Mouse (Mus musculus) lung, embryonic 14.5 days (tissue): ENCODE results near the gene Lbx1. TPM values are rescaled to one million over a fixed set of nuclear protein-coding genes. Genes with fewer than 3 reads are reported as not detected.

Source experiments
- ATAC-seq: fragments of 200-750 bp; cut with Nextera tagmentation; 2 replicates; pipeline ENCODE4 v1.8.0; 2017; ENCODE audit warnings: mild to moderate bottlenecking, moderate TSS enrichment, moderate library complexity; ENCODE audit not compliant: insufficient read depth
- DNase-seq: peaks from one replicate; pipeline ENCODE4 v3.0.0-alpha.2; 2015
- H3K27ac ChIP-seq: fragments of 300-500 bp; sonication (generic); 2 replicates; pipeline ENCODE4 v1.5.1; 2014; ENCODE audit warnings: low read depth, mild to moderate bottlenecking, moderate library complexity
- H3K27me3 ChIP-seq: fragments of 300-500 bp; sonication (generic); 2 replicates; pipeline ENCODE4 v1.6.1; 2014; ENCODE audit warnings: low read length, control low read depth; ENCODE audit not compliant: insufficient read depth
- H3K36me3 ChIP-seq: fragments of 300-500 bp; sonication (generic); 2 replicates; pipeline ENCODE4 v1.6.1; 2014; ENCODE audit warnings: control low read depth; ENCODE audit not compliant: insufficient read depth
- H3K4me1 ChIP-seq: fragments of 300-500 bp; sonication (generic); 2 replicates; pipeline ENCODE4 v1.6.1; 2014; ENCODE audit warnings: antibody characterized with exemption, control low read depth; ENCODE audit not compliant: insufficient read depth
- H3K4me2 ChIP-seq: fragments of 300-500 bp; sonication (generic); 2 replicates; pipeline ENCODE4 v1.6.1; 2014; ENCODE audit warnings: mild to moderate bottlenecking
- H3K4me3 ChIP-seq: fragments of 300-500 bp; sonication (generic); 2 replicates; pipeline ENCODE4 v1.5.1; 2014; ENCODE audit warnings: low read depth, low read length
- H3K9ac ChIP-seq: fragments of 300-500 bp; sonication (generic); 2 replicates; pipeline ENCODE4 v1.6.1; 2014
- H3K9me3 ChIP-seq: fragments of 300-500 bp; sonication (generic); 2 replicates; pipeline ENCODE4 v1.6.1; 2016; ENCODE audit warnings: low read depth, low read length, control low read depth
- CTCF ChIP-seq: IDR thresholded peaks from 2 replicates; pipeline ENCODE4 v1.5.1; 2016; ENCODE audit warnings: antibody characterized with exemption, low read depth
- WGBS: fragments of 180-500 bp; shearing (Covaris S2); extraction: QIAGEN DNeasy Blood & Tissue Kit; methylation state at CpG from one replicate; pipeline ENCODE4 v1.1.7; 2014; 5-methylcytosine and 5-hydroxymethylcytosine counted together
- polyA plus RNA-seq: library from polyadenylated mRNA; unstranded; fragments of >200 nt; fragmentation: Nextera tagmentation; extraction: Ambion mirVana; gene quantifications from 2 replicates; pipeline ENCODE4 v1.2.1, GENCODE M21; 2014

The Lbx1 gene
- polyA plus RNA-seq, 1 experiment from 2014 or later, result not detected

DNA sequence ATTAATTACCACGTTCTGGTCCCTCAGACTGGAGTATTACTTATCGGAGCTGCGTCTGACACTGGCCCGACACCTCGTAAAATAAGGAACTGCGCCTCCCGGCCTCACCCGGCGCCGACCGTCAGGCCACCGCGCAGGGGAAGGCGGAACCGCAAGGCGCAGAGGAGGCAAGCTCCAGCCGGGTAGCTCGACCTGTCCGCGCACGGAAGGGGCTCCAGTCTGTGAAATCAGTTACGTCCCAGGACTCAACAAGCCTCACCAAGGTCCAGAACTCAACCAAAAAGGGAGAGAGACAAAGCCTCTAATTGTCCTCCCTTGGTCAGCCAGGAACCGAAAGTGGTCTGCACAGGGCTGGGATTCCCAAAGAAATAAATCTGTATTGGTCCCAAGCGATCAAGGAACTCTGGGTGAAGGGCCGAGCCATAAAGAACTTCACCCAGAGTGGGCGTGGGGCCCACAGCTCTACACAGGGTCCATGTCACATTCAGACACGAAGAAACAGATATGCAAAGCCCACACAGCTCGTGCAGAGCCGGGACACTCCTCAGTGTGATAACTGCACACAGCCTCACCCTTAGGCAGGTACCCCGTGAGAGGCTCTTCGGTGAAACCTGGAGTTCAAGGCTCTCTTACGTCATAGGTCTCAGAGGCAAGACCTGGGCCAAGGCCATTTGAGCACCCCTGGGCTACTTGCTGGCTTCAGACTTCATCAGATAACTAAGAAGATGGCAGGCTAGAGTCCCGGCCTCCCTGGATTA lies 6.1 kb downstream of the Lbx1 start:
- H3K27ac ChIP-seq, result no peak overlapping the region
- peak overlapping the region; percentile 45 for H3K4me2 ChIP-seq
- H3K27me3 ChIP-seq, result peaks cover 100% of the 10 kb centered on the region
- ATAC-seq, result no peak
- H3K36me3 ChIP-seq, result no peaks in the 10 kb centered on the region
- H3K4me1 ChIP-seq, result no peaks in the 10 kb centered on the region
- H3K9ac ChIP-seq, result 0 out of 2 replicates have a peak overlapping the region, but pooled peaks have one; percentile 26
- no peaks in the 10 kb centered on the region for H3K9me3 ChIP-seq
- no peak for TF ChIP-seq CTCF
- 1% methylated on average over 33 of the region's 33 CpGs for WGBS
- DNase-seq, result peak; percentile 34
- peak overlapping the region; percentile 24 for H3K4me3 ChIP-seq

- Histone ChIP-seq H3K27me3 (peaks cover 100% of the 10 kb centered on the region), H3K36me3 (no peaks in the 10 kb centered on the region), H3K4me2 (no peak overlapping the region), H3K9ac (no peak overlapping the region), H3K27ac (no peak overlapping the region), H3K4me1 (no peaks in the 10 kb centered on the region), H3K9me3 (no peaks in the 10 kb centered on the region), H3K4me3 (no peak overlapping the region)
- DNase-seq (no peak), ATAC-seq (no peak)
- TF ChIP-seq CTCF, result no peak
- 8% methylated on average over 4 of the region's 4 CpGs for WGBS
These were observed 6.8 kb downstream of the Lbx1 start for GRCm38 (mm10) chr19:45228781-45229180.

DNA sequence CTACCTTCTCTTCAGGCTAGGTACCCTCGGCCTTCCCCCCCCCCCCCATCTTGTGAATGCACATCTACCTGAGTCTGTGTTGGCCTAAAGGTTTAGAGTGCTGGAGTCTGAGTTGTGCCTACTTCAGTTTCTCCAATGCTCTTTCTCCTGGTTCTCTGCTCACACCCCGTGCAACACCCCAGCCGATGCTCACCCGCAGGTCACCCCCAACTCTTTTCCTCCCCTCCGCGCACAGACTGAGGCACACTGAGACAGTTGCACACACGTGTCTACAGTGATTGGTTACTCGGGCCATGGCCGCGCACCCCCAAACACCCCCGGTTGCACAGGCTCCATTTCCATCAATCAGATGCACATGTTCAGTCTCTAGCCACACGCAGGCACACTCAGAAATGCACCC lies 7.5 kb downstream of the Lbx1 start:
- 6% methylated on average over 12 of the region's 12 CpGs for WGBS
- DNase-seq (no peak), ATAC-seq (no peak)
- H3K4me1 ChIP-seq, result no peaks in the 10 kb centered on the region
- H3K27ac ChIP-seq, result no peak overlapping the region
- H3K9me3 ChIP-seq, result no peaks in the 10 kb centered on the region
- no peak overlapping the region for H3K9ac ChIP-seq
- no peak for TF ChIP-seq CTCF
- H3K4me3 ChIP-seq, result no peak overlapping the region
- peaks cover 100% of the 10 kb centered on the region for H3K27me3 ChIP-seq
- no peak overlapping the region for H3K4me2 ChIP-seq
- no peaks in the 10 kb centered on the region for H3K36me3 ChIP-seq

DNA sequence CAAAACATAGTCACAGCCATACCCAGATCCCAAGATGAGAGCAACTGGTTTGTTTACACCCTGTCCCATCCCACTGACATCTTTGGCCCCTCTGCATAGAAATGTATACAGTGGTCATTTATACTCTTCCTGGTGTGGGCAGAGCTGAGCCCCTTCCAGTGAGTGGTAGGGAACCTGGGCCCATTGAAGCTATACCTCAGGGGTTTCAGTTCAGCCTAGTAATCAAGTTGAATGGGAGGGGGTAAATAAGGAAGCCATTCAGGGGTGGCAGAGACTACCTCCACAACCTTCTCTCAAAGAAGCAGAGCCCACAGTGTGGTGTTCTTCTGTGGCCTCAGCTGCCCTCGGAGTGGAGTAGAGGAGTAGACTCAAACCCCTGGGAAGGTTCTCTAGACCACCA lies 7.9 kb downstream of the Lbx1 start:
- no peak overlapping the region for H3K27ac ChIP-seq
- H3K36me3 ChIP-seq, result no peaks in the 10 kb centered on the region
- peaks cover 100% of the 10 kb centered on the region for H3K27me3 ChIP-seq
- no peaks in the 10 kb centered on the region for H3K4me1 ChIP-seq
- 13% methylated on average over 1 of the region's 1 CpGs for WGBS
- H3K9me3 ChIP-seq, result no peaks in the 10 kb centered on the region
- H3K9ac ChIP-seq, result no peak overlapping the region
- no peak overlapping the region for H3K4me3 ChIP-seq
- no peak overlapping the region for H3K4me2 ChIP-seq
- TF ChIP-seq CTCF, result no peak
- DNase-seq, result no peak
- no peak for ATAC-seq

DNA sequence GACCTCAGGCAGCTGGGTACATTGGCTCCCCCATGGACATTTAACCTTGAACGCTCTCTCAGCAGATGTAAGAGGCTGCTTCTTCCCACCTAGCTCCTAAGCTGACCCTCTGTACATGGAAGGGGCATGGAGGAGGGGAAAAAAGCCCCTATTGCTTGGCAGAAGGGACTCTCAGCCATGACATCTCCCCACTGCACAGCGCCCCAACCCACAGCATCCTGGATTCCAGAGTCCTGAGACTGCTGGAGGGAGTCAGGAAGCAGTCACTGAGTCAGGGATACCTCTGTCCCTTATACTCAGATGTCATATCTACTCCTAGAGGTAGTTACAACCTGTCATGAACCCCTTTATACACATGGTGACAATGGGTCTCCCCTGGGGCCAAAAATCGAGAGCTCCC lies 8.6 kb downstream of the Lbx1 start:
- H3K4me1 ChIP-seq, result no peaks in the 10 kb centered on the region
- ATAC-seq (no peak), DNase-seq (no peak)
- peaks cover 100% of the 10 kb centered on the region for H3K27me3 ChIP-seq
- 7% methylated on average over 3 of the region's 3 CpGs for WGBS
- H3K9ac ChIP-seq, result no peak overlapping the region
- no peak for TF ChIP-seq CTCF
- no peaks in the 10 kb centered on the region for H3K36me3 ChIP-seq
- H3K9me3 ChIP-seq, result no peaks in the 10 kb centered on the region
- H3K4me2 ChIP-seq, result no peak overlapping the region
- no peak overlapping the region for H3K4me3 ChIP-seq
- no peak overlapping the region for H3K27ac ChIP-seq

DNA sequence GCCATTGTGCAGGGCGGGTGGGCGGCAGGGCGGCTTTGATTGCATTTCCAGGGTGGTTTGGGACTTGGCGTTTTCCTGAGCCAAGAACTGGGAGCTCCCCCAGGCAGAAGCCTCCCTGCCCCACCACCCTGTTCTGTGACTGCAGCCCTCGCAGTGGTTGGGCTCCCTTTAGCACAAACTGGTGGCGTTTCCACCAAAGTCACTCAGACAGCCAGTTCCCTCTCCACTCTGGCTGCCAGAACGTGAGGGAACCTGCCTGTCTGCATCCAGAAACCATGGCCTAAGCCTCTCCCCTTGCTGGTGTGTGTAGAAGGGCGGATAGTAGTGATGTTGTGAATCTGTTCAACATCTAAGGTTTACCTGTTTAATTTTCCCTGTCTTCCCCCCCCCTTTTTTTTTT lies 9.4 kb downstream of the Lbx1 start:
- TF ChIP-seq CTCF, result no peak
- Histone ChIP-seq H3K4me1 (no peaks in the 10 kb centered on the region), H3K36me3 (no peaks in the 10 kb centered on the region), H3K4me3 (no peak overlapping the region), H3K4me2 (no peak overlapping the region), H3K9me3 (no peaks in the 10 kb centered on the region), H3K9ac (no peak overlapping the region), H3K27me3 (peaks cover 100% of the 10 kb centered on the region), H3K27ac (no peak overlapping the region)
- no peak for DNase-seq
- ATAC-seq, result no peak
- 4% methylated on average over 8 of the region's 8 CpGs for WGBS

DNA sequence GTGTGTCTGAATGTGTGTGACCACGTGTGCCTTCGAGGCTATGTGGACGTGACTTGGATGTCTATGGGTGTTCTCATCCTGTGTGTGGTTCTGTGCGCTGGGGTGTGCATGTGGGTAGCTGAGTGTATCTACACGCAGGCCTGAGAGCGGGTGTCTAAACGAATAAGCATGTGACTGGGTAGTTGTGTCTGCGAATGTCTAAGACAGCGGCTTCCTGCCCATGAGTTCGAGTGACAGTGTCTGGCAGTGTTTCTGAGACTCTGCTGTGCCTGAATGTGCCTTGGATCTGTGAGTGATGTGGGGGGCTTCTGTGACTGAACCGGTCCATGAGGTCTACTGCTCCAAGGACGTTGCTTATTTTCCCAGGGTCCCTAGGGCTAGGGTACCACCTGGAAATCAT lies 10.5 kb downstream of the Lbx1 start:
- 2% methylated on average over 12 of the region's 12 CpGs for WGBS
- Histone ChIP-seq H3K4me1 (no peaks in the 10 kb centered on the region), H3K27ac (no peak overlapping the region), H3K27me3 (peaks cover 89% of the 10 kb centered on the region), H3K4me3 (no peak overlapping the region), H3K9me3 (no peaks in the 10 kb centered on the region), H3K36me3 (no peaks in the 10 kb centered on the region), H3K4me2 (no peak overlapping the region), H3K9ac (no peak overlapping the region)
- TF ChIP-seq CTCF, result no peak
- ATAC-seq (no peak), DNase-seq (no peak)
